Mouse (Mus musculus): ENCODE results near the gene Soat2. TPM values are rescaled to one million over a fixed set of nuclear protein-coding genes. Genes with fewer than 3 reads are reported as not detected.
A peak's percentile ranks its signal among the peaks of the same experiment; 100 is the strongest.

Soat2 gene
- polyA plus RNA-seq, 1 experiment from 2014 or later: 0.14 TPM

- H3K9ac ChIP-seq (replicated peaks): peak within 1 kb of the TSS; percentile 87
- H3K27ac ChIP-seq (replicated peaks): peak within 1 kb of the TSS; percentile 97
- H3K4me1 ChIP-seq: peaks cover 41% of the 10 kb centered on the region
- no peaks in the 10 kb centered on the region for H3K27me3 ChIP-seq
- ATAC-seq (ENCODE audit: low FRiP score, low read depth): peak; percentile 96
- H3K9me3 ChIP-seq: no peaks in the 10 kb centered on the region
- peak within 1 kb of the TSS; percentile 83 for H3K4me2 ChIP-seq (replicated peaks)
- H3K4me3 ChIP-seq: peak within 1 kb of the TSS; percentile 82
- H3K36me3 ChIP-seq: peaks cover 25% of the 10 kb centered on the region
- under 1% methylated on average over 50 of the region's 68 CpGs for WGBS
Observed at GRCm38 (mm10) chr15:102202971-102203834, 52.9 kb downstream of the Soat2 start, which contains the start of gene Zfp740. Gene Zfp740, plus strand, starts transcription at chr15:102203249.

GRCm38 (mm10) chr15:102203835-102204381, 53.6 kb downstream of the Soat2 start:
- H3K27me3 ChIP-seq: no peaks in the 10 kb centered on the region
- H3K4me3 ChIP-seq: peak overlapping the region; percentile 82
- no peaks in the 10 kb centered on the region for H3K9me3 ChIP-seq
- H3K36me3 ChIP-seq: peaks cover 32% of the 10 kb centered on the region
- peaks cover 41% of the 10 kb centered on the region for H3K4me1 ChIP-seq
- peak; percentile 47 for ATAC-seq (ENCODE audit: low FRiP score, low read depth)
- peak overlapping the region; percentile 97 for H3K27ac ChIP-seq (replicated peaks)
- peak overlapping the region; percentile 87 for H3K9ac ChIP-seq (replicated peaks)
- 0% methylated on average over 40 of the region's 72 CpGs for WGBS
- H3K4me2 ChIP-seq (replicated peaks): peak overlapping the region; percentile 83

- Histone ChIP-seq H3K9me3 (no peaks in the 10 kb centered on the region), H3K4me3 (peak within 1 kb of the TSS; percentile 82), H3K4me1 (peaks cover 41% of the 10 kb centered on the region), H3K27ac (replicated peaks) (peak within 1 kb of the TSS; percentile 97), H3K9ac (replicated peaks) (peak within 1 kb of the TSS; percentile 87), H3K36me3 (peaks cover 40% of the 10 kb centered on the region), H3K27me3 (no peaks in the 10 kb centered on the region), H3K4me2 (replicated peaks) (peak within 1 kb of the TSS; percentile 83)
- no peak for ATAC-seq (ENCODE audit: low FRiP score, low read depth)
- 71% methylated on average over 19 of the region's 19 CpGs for WGBS
Observed at GRCm38 (mm10) chr15:102204674-102205505, 54.6 kb downstream of the Soat2 start, which contains the start of gene Csad. Gene Csad, minus strand, starts transcription at chr15:102204724.

- peak overlapping the region; percentile 75 for H3K27ac ChIP-seq (replicated peaks)
Observed at GRCm38 (mm10) chr15:102205779-102206178, 55.5 kb downstream of the Soat2 start.

GRCm38 (mm10) chr15:102207351-102207750, 57.0 kb downstream of the Soat2 start:
- no peak overlapping the region for H3K4me3 ChIP-seq
- ATAC-seq (ENCODE audit: low FRiP score, low read depth): no peak
- 90% methylated on average over 3 of the region's 3 CpGs for WGBS
- H3K9me3 ChIP-seq: no peaks in the 10 kb centered on the region
- H3K27ac ChIP-seq (replicated peaks): no peak overlapping the region
- H3K36me3 ChIP-seq: peaks cover 61% of the 10 kb centered on the region
- no peak overlapping the region for H3K9ac ChIP-seq (replicated peaks)
- no peak overlapping the region for H3K4me2 ChIP-seq (replicated peaks)
- peaks cover 39% of the 10 kb centered on the region for H3K4me1 ChIP-seq
- no peaks in the 10 kb centered on the region for H3K27me3 ChIP-seq

More at GRCm38 (mm10) chr15:102205779-102206178, 55.5 kb downstream of the Soat2 start:
- H3K9me3 ChIP-seq: no peaks in the 10 kb centered on the region
- peak overlapping the region; percentile 83 for H3K4me2 ChIP-seq (replicated peaks)
- peak overlapping the region; percentile 82 for H3K4me3 ChIP-seq
- 67% methylated on average over 8 of the region's 8 CpGs for WGBS
- peaks cover 49% of the 10 kb centered on the region for H3K36me3 ChIP-seq
- H3K9ac ChIP-seq (replicated peaks): peak overlapping the region; percentile 37; the same call in 1 of the 2 replicates
- no peaks in the 10 kb centered on the region for H3K27me3 ChIP-seq
- peaks cover 41% of the 10 kb centered on the region for H3K4me1 ChIP-seq
- ATAC-seq (ENCODE audit: low FRiP score, low read depth): no peak

GRCm38 (mm10) chr15:102208092-102208561, 57.8 kb downstream of the Soat2 start:
- no peak for ATAC-seq (ENCODE audit: low FRiP score, low read depth)
- WGBS: 87% methylated on average over 9 of the region's 9 CpGs
- Histone ChIP-seq H3K27me3 (no peaks in the 10 kb centered on the region), H3K4me1 (peaks cover 34% of the 10 kb centered on the region), H3K9me3 (no peaks in the 10 kb centered on the region), H3K27ac (replicated peaks) (no peak overlapping the region), H3K4me2 (replicated peaks) (no peak overlapping the region), H3K36me3 (peaks cover 69% of the 10 kb centered on the region), H3K4me3 (no peak overlapping the region), H3K9ac (replicated peaks) (no peak overlapping the region)

- Histone ChIP-seq H3K9ac (replicated peaks) (no peak overlapping the region), H3K4me3 (no peak overlapping the region), H3K9me3 (no peaks in the 10 kb centered on the region), H3K36me3 (peaks cover 77% of the 10 kb centered on the region), H3K27me3 (no peaks in the 10 kb centered on the region), H3K4me1 (peaks cover 34% of the 10 kb centered on the region), H3K4me2 (replicated peaks) (no peak overlapping the region), H3K27ac (replicated peaks) (no peak overlapping the region)
- ATAC-seq (ENCODE audit: low FRiP score, low read depth): no peak
- WGBS: 95% methylated on average over 8 of the region's 8 CpGs
Observed at GRCm38 (mm10) chr15:102209114-102209513, 58.8 kb downstream of the Soat2 start.

GRCm38 (mm10) chr15:102210816-102211215, 60.5 kb downstream of the Soat2 start:
- Histone ChIP-seq H3K9me3 (no peaks in the 10 kb centered on the region), H3K27me3 (no peaks in the 10 kb centered on the region), H3K4me3 (no peak overlapping the region), H3K27ac (replicated peaks) (no peak overlapping the region), H3K4me1 (peaks cover 17% of the 10 kb centered on the region), H3K9ac (replicated peaks) (no peak overlapping the region), H3K4me2 (replicated peaks) (no peak overlapping the region), H3K36me3 (peaks cover 82% of the 10 kb centered on the region)
- WGBS: 92% methylated on average over 4 of the region's 4 CpGs
- ATAC-seq (ENCODE audit: low FRiP score, low read depth): no peak

- Histone ChIP-seq H3K27ac (replicated peaks) (no peak overlapping the region), H3K36me3 (peaks cover 85% of the 10 kb centered on the region), H3K27me3 (no peaks in the 10 kb centered on the region), H3K4me2 (replicated peaks) (no peak overlapping the region), H3K4me3 (no peak overlapping the region), H3K9ac (replicated peaks) (no peak overlapping the region), H3K9me3 (no peaks in the 10 kb centered on the region), H3K4me1 (peaks cover 10% of the 10 kb centered on the region; the same call in 1 of the 2 replicates)
- WGBS: 89% methylated on average over 6 of the region's 6 CpGs
- no peak for ATAC-seq (ENCODE audit: low FRiP score, low read depth)
Observed at GRCm38 (mm10) chr15:102211895-102212294, 61.6 kb downstream of the Soat2 start.
